Mouse (Mus musculus): ENCODE data around the gene Rbfox1.

The Rbfox1 gene

DNA sequence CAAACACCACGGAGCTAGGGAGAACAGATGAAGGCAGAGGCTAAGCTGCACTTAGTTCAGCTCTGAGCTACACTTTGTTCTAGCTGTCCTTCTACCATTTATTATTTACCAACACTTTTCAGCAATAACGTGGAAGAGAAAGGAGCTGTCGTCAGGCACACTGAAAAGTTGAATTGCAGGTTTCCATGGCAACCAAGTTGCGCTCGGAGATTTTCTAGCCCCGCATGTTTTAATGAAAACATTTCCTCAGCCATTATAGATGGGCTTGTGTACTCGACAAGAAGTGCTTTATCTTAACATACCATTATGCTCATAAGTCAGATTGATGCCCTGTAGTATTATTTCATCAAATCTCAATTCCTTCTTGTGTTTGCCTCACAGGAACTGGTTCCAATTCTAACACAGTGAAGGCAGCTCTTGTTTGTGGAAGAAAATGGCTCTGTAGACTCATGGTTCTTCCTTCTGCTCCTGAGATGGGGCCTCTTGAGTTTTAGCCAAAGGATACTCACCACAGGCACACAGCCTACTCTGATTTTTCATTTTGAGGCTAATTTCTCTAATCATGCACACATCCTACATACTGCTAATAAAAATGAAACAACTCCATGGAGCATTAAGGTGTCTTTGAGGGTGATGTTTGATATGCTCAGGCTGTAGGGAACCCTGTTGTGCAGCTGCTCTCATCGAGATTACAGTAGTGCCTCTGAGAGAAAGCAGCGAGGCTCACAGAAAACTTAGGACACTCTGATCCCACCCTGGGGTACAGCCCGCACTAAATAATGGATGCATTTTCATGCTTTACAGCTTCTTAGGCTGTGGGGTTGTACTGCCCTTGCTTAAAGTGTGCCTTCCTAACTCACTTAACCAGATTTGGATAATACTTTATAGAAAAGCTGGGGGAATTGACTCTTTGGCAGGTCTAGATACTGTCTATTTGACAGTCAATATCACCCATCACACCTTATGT, 107.2 kb downstream of the Rbfox1 start:
- no peak for DNase-seq (ENCODE audit: low read depth, low spot score)

DNA sequence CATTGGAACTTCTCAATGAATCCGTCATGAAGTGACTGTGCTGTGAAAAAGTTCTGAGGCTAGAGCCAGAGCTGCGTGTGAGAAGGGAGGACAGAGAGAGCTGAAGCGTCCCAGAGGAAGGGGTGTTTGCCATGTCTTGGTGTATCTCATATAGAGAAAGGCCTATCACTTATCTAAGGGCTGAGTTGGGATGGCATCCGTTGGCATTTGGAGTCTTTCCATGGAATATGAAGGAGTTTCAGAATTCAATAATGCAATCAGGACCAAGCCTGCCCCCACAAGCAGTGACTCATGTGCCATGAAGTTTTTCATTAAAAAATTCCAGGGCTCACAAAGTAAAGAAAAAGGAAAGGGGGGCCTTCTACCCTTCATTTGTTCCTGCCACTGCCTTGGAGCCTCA, 112.0 kb downstream of the Rbfox1 start:
- DNase-seq (ENCODE audit: low read depth, low spot score) = no peak

DNA sequence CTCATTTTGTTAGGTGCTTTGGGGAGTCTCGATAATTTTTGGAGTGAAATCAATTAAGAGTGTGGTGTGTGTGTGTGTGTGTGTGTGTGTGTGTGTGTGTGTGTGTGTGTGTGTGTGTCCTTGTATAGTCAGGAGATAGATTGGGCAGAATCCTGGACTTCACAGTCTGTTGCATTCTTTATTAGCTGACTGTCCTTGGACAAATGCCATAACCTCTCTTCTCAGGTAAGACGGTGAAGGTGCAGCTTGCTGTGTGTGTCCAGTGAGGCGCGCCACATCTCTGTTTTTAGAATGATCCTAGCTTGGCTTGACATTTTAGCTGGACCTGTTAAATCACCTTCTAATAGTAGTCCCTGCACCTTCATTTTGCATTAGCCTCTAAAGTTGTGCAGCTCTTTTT, 112.5 kb downstream of the Rbfox1 start:
- no peak for DNase-seq (ENCODE audit: low read depth, low spot score)

DNA sequence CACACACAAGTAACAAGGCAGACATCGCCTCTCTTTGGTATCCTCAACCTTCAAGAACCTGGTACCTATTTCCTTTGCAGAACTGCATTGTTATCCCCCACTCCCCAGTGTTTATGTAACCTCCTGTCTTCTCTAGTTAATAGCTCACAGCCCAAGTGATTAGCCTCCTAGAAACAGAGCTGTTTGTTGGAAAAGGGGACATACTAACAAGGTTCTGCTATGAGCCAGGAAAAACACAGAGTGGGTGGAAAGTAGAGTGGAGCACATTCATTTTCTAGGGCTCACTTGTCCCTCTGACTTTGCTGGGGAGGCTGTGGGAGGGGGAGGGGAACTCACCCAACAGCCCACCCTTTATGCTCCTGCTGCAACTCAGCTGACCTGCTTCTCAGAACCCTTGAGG, 114.9 kb downstream of the Rbfox1 start:
- no peak for DNase-seq (ENCODE audit: low read depth, low spot score)

DNA sequence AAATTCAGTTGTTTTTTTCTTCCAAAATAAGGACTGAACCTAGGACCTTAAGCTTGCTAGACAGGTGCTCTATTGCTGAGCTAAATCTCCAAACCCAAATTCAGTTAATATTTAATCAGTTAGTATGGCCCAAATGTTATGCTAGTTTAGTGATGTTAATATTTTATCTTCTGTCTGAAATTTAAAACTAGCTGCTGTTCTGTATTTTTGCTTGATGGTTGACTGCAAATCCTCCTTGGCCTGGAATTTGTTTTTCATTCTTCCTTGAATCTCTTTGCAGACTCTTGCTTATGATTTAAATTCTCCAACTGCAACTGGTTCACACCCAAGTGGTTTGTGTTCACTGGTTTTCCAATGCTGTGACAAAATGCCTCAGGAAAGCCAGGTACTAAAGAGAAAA, 121.8 kb downstream of the Rbfox1 start:
- DNase-seq (ENCODE audit: low read depth, low spot score) = no peak

DNA sequence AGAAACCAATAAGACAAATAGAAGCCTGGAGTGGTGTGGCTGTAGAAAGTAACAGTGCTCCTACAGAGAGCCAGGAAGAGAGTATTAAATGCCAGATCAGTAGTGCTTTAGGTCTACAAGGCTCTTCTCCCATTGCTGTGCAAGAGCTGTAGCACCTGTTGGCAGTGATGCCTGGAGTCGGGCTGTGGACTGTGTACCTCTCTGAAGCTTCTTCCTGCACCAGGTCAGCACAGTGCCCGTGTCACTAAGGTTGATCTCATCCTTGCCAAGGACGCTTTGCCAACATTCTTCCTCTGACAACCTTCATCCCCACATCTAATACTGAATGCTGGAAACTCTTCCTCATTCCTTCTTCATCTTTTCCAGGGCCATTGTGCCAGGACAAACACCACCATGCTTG, 127.7 kb downstream of the Rbfox1 start:
- DNase-seq (ENCODE audit: low read depth, low spot score) = no peak

DNA sequence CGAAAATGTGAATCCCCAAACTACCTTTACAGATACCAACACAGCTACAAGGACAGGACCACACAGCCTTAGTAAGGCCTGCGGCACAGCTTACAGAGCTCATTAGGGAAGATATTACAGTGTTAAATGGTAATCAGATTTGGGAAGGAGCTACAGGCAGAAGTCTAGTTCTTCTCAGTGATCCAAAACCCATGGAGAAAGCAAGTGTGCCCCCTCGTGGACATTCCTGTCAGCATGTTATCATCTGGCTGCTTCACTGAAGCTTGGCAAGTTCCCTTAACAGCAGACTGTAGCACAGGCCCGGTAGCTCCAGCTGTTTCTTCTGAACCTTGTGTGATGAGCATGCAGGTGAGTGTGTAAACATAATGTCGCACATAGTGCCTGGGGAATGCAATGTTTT, 133.5 kb downstream of the Rbfox1 start:
- no peak for DNase-seq (ENCODE audit: low read depth, low spot score)

DNA sequence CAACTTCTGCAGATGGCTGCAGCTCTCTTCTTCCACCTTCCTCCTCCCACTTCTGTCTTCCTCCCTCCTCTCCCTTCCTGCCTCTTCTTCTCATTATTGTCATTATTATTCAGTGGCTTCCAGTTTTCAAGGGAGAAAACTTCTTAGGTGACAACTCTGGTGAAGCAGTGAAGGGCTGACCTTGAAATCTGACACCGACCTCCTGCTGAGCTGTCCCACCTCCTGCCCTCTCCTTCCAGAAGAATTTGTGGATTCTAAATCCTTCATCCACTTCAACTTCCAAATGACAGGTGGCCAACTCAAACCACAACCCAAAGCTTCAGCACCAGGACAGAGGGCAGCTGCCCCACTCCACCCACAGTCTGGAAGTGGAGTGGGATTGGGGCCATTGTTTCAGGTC, 134.2 kb downstream of the Rbfox1 start:
- no peak for DNase-seq (ENCODE audit: low read depth, low spot score)

DNA sequence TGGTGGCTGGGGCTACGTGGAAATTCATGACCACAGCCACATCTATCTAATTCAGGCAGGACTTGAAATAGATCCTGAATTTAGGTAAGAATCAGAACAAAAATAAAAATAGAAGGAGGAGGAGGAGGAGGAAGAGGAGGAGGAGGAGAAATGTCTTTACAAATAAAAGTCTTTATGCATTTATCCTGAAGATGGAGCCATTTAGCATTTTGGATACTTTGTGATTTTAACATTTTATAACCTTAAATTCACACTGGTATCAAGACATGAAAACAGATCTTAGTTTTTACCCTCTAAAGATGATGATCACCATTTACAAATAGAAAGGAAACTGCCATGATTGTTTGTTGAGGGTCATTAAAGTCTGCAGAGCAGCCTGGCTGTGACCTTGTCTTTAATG, 146.1 kb downstream of the Rbfox1 start:
- no peak for DNase-seq (ENCODE audit: low read depth, low spot score)

DNA sequence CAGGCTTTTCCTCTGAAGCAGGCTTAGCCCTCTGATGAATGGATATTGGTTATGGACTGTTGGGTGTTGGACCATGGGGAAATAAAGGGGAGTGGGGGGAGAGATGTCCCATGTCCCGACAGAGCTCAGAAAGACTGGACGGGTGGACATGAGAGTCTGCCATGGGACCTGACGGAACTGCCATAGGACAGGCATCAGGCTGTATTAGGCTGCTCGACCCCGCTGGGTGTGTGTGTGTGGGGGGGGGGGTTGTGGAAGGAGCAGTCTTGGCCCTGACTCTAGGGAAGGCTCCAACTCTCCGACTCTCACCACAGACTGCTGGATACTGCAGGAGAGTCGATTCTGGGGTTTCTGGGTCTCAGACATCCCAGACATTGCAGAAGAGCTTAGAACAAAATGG, 147.4 kb downstream of the Rbfox1 start:
- DNase-seq (ENCODE audit: low read depth, low spot score) = no peak

DNA sequence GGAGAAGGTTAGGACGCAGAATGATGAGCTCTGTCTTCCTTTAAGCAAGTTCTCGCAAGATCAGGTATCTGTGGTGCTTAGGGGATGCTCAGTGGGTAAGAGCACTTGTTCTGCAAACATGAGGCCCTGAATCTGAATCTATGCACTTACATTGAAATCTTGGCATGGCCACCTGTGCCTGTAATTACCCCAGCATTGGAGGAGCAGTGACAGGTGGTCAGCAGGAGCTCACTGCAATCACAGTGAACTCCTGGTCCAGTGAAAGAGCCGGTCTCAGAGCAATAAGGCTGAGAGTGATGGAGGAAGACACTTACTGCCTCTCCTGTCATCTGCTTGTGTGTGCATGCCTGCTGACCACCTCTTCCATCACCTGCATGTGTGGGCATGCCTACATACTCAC, 149.7 kb downstream of the Rbfox1 start:
- no peak for DNase-seq (ENCODE audit: low read depth, low spot score)

DNA sequence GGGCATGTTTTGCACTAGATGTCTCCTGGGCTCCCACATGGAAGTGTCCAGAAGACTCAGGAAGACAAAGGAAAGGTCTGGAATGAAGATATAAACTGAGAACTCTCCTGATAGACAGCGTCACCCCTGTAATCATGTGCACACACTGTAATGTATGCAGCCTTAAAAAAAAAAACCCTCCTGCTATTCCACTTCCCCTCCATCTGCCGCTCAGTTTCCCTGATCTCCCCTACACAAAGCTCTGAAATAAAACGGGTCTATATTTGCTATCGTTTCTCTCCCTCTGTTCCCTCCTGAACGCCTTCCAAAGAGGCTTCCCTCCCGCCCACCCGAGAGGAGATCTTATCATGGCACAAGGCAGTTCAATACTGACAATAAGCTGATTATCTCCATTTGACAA, 151.9 kb downstream of the Rbfox1 start:
- DNase-seq (ENCODE audit: low read depth, low spot score) = no peak

DNA sequence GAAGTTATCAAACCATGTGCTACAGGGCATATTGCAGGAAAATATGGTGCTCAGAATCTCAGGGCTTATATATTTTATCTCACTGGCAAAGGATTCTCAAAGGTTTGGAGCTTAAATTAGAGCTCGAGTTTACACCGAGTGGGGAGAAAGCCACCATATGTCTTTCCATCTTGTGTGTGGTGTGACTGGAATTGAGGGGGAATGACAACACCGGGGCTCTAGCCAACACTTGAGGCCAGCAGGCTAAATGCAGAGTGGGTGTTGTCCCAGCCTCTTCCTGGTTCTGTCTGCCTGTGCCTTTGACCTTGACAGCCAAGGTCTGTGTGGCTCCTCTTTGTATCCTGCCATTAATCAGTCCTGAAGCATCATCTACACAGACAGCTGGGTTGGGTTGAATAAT, 157.6 kb downstream of the Rbfox1 start:
- DNase-seq (ENCODE audit: low read depth, low spot score) = no peak

DNA sequence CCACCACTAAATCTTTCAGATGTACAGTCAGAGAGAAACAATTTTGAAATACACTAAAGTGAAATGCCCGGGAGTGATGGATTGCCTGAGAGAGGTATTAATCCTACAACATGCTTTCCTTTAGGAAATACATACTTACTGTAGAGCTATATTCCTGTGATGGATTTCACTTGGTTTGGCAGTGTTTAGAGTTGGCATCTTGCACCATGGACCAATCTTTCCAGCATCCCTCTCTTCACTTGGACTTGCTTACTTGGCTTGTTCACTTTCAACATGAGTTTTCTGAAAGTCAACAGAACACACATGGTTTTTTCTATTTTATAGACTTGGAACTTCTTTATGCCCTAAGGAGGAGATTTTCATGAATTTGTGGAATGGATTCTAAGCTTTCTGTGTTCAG, 163.4 kb downstream of the Rbfox1 start:
- no peak for DNase-seq (ENCODE audit: low read depth, low spot score)

DNA sequence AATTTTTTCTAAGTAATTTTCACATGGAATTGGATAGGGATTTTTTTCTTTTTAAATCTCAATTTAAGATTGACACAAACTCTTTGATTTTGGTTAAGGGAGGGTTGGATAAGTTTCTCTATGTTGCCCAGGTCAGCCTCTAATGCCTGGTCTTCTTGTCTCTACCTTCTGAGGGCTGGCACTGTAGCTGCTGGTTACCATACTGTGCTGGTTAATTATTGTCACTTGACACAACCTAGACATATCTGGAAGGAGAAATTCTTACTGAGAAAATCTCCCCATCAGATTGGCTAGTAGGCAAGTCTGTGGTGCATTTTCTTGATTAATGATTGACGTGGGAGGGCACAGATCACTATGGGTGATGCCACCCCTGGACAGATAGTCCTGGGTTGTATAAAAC, 177.3 kb downstream of the Rbfox1 start:
- DNase-seq (ENCODE audit: low read depth, low spot score) = no peak

DNA sequence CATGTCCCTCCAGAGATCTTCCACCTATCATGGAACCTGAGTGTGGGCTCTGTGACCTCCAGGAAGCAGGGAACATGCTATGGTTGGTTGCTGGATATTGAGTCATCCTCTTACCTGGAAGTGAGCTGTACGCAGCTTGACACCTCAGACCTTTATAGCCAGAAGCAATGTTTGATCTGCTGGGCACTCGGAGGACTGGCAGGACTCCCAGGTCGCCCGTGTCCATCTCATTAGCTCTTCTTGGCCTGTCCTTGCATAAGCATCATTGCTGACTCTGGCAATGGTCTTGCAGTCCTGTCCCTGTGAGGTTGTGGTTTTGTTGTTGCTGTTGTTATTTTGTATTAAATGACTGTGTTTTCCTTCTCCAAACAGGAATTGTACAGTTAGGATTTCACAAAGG, 180.3 kb downstream of the Rbfox1 start:
- DNase-seq (ENCODE audit: low read depth, low spot score) = no peak

DNA sequence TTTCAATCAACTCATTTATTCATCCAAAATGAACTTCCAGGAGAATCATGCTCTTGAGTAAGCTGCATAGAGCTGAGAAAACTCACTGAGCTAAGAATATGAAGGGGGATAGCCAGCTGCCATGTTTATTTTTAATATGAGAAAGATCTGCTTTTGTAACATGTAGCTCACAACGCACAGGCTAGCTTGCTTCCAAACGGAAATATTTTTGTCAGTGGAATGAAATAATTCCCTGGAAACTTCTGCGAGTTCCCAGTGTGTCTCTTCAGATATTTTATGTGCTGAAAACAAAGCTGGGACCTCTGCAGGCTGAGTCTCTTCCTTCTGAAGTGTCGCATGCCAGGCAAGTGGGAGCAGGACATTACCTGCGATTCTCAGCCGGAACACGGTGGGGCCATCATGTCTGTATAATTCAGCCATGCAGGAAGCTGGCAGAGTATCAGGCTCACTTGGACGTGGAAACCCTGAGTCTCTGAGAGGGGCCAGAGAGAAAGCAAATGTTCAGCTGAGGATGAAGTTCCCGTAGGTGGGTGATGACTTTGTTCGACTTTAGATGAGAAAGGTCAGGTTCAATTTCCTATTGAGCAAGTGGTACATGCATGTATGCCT, 190.4 kb downstream of the Rbfox1 start:
- DNase-seq (ENCODE audit: low read depth, low spot score) = no peak

DNA sequence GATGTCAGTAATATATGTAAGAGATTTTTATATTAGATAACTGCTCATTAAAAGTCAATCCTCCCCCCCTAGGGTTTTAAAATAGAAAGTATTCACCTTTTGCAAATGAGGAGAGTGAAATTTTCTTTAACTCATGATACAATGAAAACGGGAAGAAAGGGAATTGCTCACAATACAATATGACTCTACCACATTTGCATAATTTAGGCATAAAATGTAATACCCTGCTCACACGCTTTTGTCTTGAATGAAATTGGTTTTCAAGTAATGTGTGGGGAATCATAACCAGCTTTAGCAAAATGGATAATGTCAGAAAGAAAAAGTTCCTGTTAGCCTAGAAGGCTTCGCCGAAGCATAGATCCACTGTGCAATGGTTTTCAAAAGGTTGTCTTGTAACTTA, 193.9 kb downstream of the Rbfox1 start:
- DNase-seq (ENCODE audit: low read depth, low spot score) = no peak

DNA sequence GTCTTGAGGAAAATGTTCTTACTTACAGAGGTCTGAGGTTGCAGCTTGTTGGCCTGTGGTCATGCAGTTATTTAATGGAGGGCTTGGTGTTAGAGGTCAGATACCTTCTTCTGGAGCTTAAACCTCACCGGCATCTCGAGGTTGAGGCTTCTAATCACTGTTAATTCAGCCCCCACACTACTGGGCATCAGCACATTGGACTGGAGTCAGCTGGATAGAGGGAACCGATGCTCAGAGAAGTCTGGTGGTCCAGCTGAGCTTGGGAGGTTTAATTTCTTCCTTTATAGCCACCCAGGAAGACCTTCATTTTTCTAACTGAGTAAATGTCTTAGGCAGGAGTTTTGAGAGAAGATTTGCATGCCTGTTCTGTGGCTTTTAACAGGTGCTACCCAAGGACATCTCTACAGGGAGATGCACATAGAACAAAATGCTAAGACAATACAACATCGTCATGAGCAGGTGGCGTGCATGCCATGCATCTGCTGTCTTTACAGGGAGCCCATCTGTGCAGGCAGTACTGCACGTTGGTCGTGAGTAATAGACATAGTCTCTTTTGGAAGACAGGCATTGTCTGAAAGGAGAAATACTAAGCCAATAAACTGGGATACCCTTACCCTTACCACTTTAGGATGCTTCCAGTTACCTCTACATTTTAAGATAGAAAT, 199.7 kb downstream of the Rbfox1 start:
- no peak for DNase-seq (ENCODE audit: low read depth, low spot score)

DNA sequence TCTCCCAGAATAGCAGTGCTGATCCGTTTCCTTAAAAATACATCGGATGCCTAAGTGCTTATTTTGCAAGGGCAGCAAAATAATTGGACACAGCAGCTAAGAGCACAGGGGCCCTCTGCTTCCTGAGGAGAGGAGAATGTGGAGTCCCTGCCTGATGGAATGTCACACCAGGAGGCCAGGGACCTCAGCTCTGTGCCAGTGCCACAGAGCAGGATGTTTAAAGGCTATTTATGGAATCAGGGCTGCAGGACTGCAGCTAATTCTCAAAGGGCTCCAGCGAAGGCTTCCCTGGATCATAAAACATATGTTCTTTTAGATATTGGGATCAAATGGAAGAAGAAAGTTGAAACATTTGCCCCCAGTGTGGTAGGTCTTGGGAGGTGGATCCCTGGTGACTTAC, 201.0 kb downstream of the Rbfox1 start:
- no peak for DNase-seq (ENCODE audit: low read depth, low spot score)

DNA sequence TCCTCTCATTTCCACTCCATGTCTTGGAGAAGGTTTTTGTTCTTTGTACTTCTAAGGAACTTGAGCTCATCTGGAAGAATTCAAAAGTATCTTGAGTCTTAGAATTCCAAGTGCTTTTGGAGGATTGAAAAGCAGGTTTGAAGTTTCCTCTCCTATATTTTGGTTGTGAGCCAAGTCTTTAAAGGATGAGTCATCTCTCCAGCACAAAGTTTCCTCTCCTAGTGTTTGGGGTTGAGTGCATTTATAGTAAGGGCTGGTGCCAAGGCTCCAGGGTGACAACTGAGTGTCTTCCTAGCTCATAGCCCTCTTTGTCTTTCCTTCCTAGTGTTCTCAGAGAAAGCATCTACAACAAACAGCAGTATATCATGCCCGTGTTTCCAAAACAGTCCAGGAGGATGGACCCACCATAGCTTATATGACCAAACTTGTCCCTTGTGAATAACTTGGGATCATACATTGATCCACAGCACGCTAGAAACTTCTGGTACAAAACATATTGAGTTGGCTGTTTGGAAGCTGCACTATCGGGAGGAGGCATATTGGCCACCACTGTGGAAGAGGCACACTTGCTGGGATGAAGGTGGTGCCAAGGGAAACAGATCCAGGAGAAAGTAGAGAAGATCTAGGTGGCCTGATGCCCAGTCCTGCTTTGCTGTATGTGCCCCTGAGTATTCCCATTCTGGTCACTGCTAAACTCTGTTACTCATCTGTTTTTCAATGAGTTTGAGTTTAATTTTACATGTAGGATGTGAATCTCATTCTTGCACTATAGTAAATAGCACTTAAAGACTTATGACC, 206.4 kb downstream of the Rbfox1 start:
- DNase-seq (ENCODE audit: low read depth, low spot score) = no peak
